Mouse (Mus musculus) myocyte (in vitro differentiated cells): ENCODE data around the gene Col1a1.

Experiments used
- CEBPB ChIP-seq: IDR thresholded peaks from 2 replicates; pipeline ENCODE4 v1.6.1; 2011; ENCODE audit warnings: mild to moderate bottlenecking, moderate library complexity; ENCODE audit not compliant: poor library complexity, insufficient read depth, severe bottlenecking
- E2F4 ChIP-seq: IDR thresholded peaks from one replicate; pipeline ENCODE4 v1.6.1; 2011; ENCODE audit warnings: mild to moderate bottlenecking, control low read depth, moderate library complexity; ENCODE audit not compliant: insufficient read depth
- MAX ChIP-seq: IDR thresholded peaks from one replicate; pipeline ENCODE4 v1.6.1; 2011; ENCODE audit warnings: low read depth, mild to moderate bottlenecking, control low read depth
- MYOG ChIP-seq, 3 experiments: IDR thresholded peaks; one replicate each; pipeline ENCODE4 v1.6.1; 2011; ENCODE audit warnings: control low read depth in 2 of 3, low read depth in 2 of 3, mild to moderate bottlenecking in 2 of 3; ENCODE audit not compliant: insufficient read length in 2 of 3, control insufficient read depth in 1 of 3, insufficient read depth in 1 of 3
- POLR2A ChIP-seq: IDR thresholded peaks from one replicate; pipeline ENCODE4 v1.6.1; 2011; ENCODE audit warnings: low read depth, mild to moderate bottlenecking, control low read depth, moderate library complexity; ENCODE audit not compliant: insufficient read length
- TCF12 ChIP-seq: IDR thresholded peaks from one replicate; pipeline ENCODE4 v1.6.1; 2011; ENCODE audit warnings: mild to moderate bottlenecking, control low read depth; ENCODE audit not compliant: poor library complexity, insufficient read depth, severe bottlenecking
- USF1 ChIP-seq: IDR thresholded peaks from one replicate; pipeline ENCODE4 v1.6.1; 2011; ENCODE audit warnings: low read depth, mild to moderate bottlenecking, control low read depth, moderate library complexity

GRCm38 (mm10) chr11:94941776-94942175 is 5.8 kb downstream of the Col1a1 start:
- no peak for TF ChIP-seq POLR2A
- no peak for TF ChIP-seq MYOG (IDR thresholded peaks at IDR 0.05; ENCODE audit: control insufficient read depth in 1 of 3, insufficient read depth in 1 of 3, insufficient read length in 2 of 3, low read depth in 2 of 3)
- no peak for TF ChIP-seq E2F4
- TF ChIP-seq TCF12 = no peak
- TF ChIP-seq CEBPB = no peak
- TF ChIP-seq MAX = no peak
- TF ChIP-seq USF1 = no peak
